Mouse (Mus musculus): ENCODE data around the gene Erp27. TPM values are rescaled to one million over a fixed set of nuclear protein-coding genes. Genes with fewer than 3 reads are reported as not detected.

The Erp27 gene
- total RNA-seq (2015) (1.6 and 3.5 TPM in 2 replicates), total RNA-seq (2017) (1.6 and 4.7 TPM in 2 replicates)

GRCm38 (mm10) chr6:136922080-136922479 lies at the start of gene Erp27:
Gene Erp27, minus strand, starts transcription at chr6:136922180.
- ATAC-seq (ENCODE audit: poor library complexity, severe bottlenecking) = no peak

- peak; percentile 27 for ATAC-seq (ENCODE audit: poor library complexity, severe bottlenecking)
Measured at GRCm38 (mm10) chr6:136968877-136969276, 46.9 kb upstream of the Erp27 start.

- peak; percentile 44 for ATAC-seq (ENCODE audit: poor library complexity, severe bottlenecking)
Measured at GRCm38 (mm10) chr6:136967466-136967865, 45.5 kb upstream of the Erp27 start.

- ATAC-seq (ENCODE audit: poor library complexity, severe bottlenecking) = peak; percentile 25
Measured at GRCm38 (mm10) chr6:136965912-136966311, 43.9 kb upstream of the Erp27 start.

- peak; percentile 72 for ATAC-seq (ENCODE audit: poor library complexity, severe bottlenecking)
Measured at GRCm38 (mm10) chr6:136964609-136965510, 42.9 kb upstream of the Erp27 start.

GRCm38 (mm10) chr6:136962957-136963356 lies 41.0 kb upstream of the Erp27 start:
- no peak for ATAC-seq (ENCODE audit: poor library complexity, severe bottlenecking)

GRCm38 (mm10) chr6:136959131-136959530 lies 37.2 kb upstream of the Erp27 start:
- ATAC-seq (ENCODE audit: poor library complexity, severe bottlenecking) = no peak

- no peak for ATAC-seq (ENCODE audit: poor library complexity, severe bottlenecking)
Measured at GRCm38 (mm10) chr6:136957062-136957461, 35.1 kb upstream of the Erp27 start.

GRCm38 (mm10) chr6:136955240-136955639 lies 33.3 kb upstream of the Erp27 start:
- ATAC-seq (ENCODE audit: poor library complexity, severe bottlenecking) = peak; percentile 67

- no peak for ATAC-seq (ENCODE audit: poor library complexity, severe bottlenecking)
Measured at GRCm38 (mm10) chr6:136954715-136955114, 32.7 kb upstream of the Erp27 start.

GRCm38 (mm10) chr6:136954192-136954591 lies 32.2 kb upstream of the Erp27 start:
- ATAC-seq (ENCODE audit: poor library complexity, severe bottlenecking) = no peak

- no peak for ATAC-seq (ENCODE audit: poor library complexity, severe bottlenecking)
Measured at GRCm38 (mm10) chr6:136952930-136953329, 30.9 kb upstream of the Erp27 start.

GRCm38 (mm10) chr6:136950171-136950570 lies 28.2 kb upstream of the Erp27 start:
- no peak for ATAC-seq (ENCODE audit: poor library complexity, severe bottlenecking)

GRCm38 (mm10) chr6:136947716-136948115 lies 25.7 kb upstream of the Erp27 start:
- no peak for ATAC-seq (ENCODE audit: poor library complexity, severe bottlenecking)

GRCm38 (mm10) chr6:136946943-136947342 lies 25.0 kb upstream of the Erp27 start:
- ATAC-seq (ENCODE audit: poor library complexity, severe bottlenecking) = no peak

- peak; percentile 87 for ATAC-seq (ENCODE audit: poor library complexity, severe bottlenecking)
Measured at GRCm38 (mm10) chr6:136946241-136946640, 24.3 kb upstream of the Erp27 start.

GRCm38 (mm10) chr6:136944511-136944910 lies 22.5 kb upstream of the Erp27 start:
- ATAC-seq (ENCODE audit: poor library complexity, severe bottlenecking) = no peak

- 0 out of 2 replicates have a peak, but pooled peaks have one; percentile 0 for ATAC-seq (ENCODE audit: poor library complexity, severe bottlenecking)
Measured at GRCm38 (mm10) chr6:136943392-136943791, 21.4 kb upstream of the Erp27 start.

- no peak for ATAC-seq (ENCODE audit: poor library complexity, severe bottlenecking)
Measured at GRCm38 (mm10) chr6:136942280-136942679, 20.3 kb upstream of the Erp27 start.

GRCm38 (mm10) chr6:136941051-136942021 lies 19.4 kb upstream of the Erp27 start, which contains the start of gene Arhgdib:
Gene Arhgdib, minus strand, starts transcription at chr6:136941899.
- peak; percentile 33 for ATAC-seq (ENCODE audit: poor library complexity, severe bottlenecking)
